Comparison of ENCODE assay signal across 20 mouse cellular contexts in genomic region chr19:45787450-45787849, GRCm38 (mm10). TPM values are rescaled to one million over a fixed set of nuclear protein-coding genes. Genes with fewer than 3 reads are reported as not detected.
"Had no signal": no experiment of that assay in that cellular context is flagged by ENCODE, and none has a peak within 500 bp of the region (broad histone marks: within the 10 kb centered on the region; RNA-seq: fewer than 3 reads in every experiment).

No protein-coding gene starts in this region.

- ATAC-seq: liver, postnatal 0 days; midbrain, embryonic 16.5 days had no signal

- H3K27me3 ChIP-seq: liver, embryonic 13.5 days; liver, embryonic 15.5 days; megakaryocyte, embryonic 14.5 days; midbrain, embryonic 12.5 days; neural tube, embryonic 12.5 days; stomach, embryonic 15.5 days had no signal

- H3K27ac ChIP-seq: liver, embryonic 13.5 days; liver, embryonic 15.5 days; macrophage; midbrain, embryonic 12.5 days; neural tube, embryonic 12.5 days; stomach, embryonic 15.5 days; stomach, postnatal 0 days had no signal

- H3K4me3 ChIP-seq: liver, embryonic 13.5 days; liver, embryonic 15.5 days; megakaryocyte, embryonic 14.5 days; midbrain, embryonic 12.5 days; neural tube, embryonic 12.5 days; stomach, embryonic 15.5 days had no signal

- H3K9ac ChIP-seq: liver, embryonic 13.5 days; liver, embryonic 15.5 days; liver, postnatal 0 days; lung, embryonic 14.5 days; midbrain, embryonic 12.5 days; neural tube, embryonic 12.5 days; stomach, embryonic 15.5 days had no signal

- DNase-seq: liver; liver, embryonic 13.5 days; liver, postnatal 0 days; lung, embryonic 14.5 days; midbrain, embryonic 14.5 days; right cerebral cortex, postnatal 14 days; thymus, adult 2 months; thymus, postnatal 25 days; thymus, postnatal 4 days had no signal

- H3K9me3 ChIP-seq: liver, embryonic 13.5 days; liver, embryonic 15.5 days; megakaryocyte, embryonic 14.5 days; midbrain, embryonic 12.5 days; neural tube, embryonic 12.5 days; stomach, embryonic 15.5 days had no signal

- H3K36me3 ChIP-seq: liver, embryonic 13.5 days; liver, embryonic 15.5 days; midbrain, embryonic 12.5 days; neural tube, embryonic 12.5 days; stomach, embryonic 15.5 days had no signal

- H3K4me1 ChIP-seq: neural tube, embryonic 12.5 days had no signal

- H3K4me2 ChIP-seq: liver, embryonic 11.5 days; liver, embryonic 13.5 days; liver, embryonic 15.5 days; lung, embryonic 14.5 days; midbrain, embryonic 12.5 days; neural tube, embryonic 12.5 days; stomach, embryonic 15.5 days had no signal

RNA-seq across cellular contexts. Expression of gene Kcnip2, which starts 28.4 kb away (rescaled TPM):
- polyA plus RNA-seq: macrophage had no signal

RNA-seq across cellular contexts. Expression of gene Fgf8, which starts 44.7 kb away (rescaled TPM):
- polyA plus RNA-seq: liver, embryonic 13.5 days; liver, embryonic 15.5 days; liver, postnatal 0 days; lung, embryonic 14.5 days; lung, embryonic 16.5 days; macrophage; neural tube, embryonic 12.5 days; stomach, embryonic 15.5 days; stomach, postnatal 0 days; urinary bladder, adult 2 months had no signal
